8 mouse cellular contexts compared by ENCODE assay signal in genomic region chr14:21048879-21049278, GRCm38 (mm10).
DNase-seq lines count a peak whose midpoint lies in the region.

No protein-coding gene starts in this region.

- peak; percentile 45 for DNase-seq in cerebellum, adult 9-10 months
- no peak for DNase-seq in cerebellum, adult 9-11 months
- DNase-seq in ovary, postnatal 36 days (ENCODE audit: low spot score): peak; percentile 33
- no peak for DNase-seq in ovary, postnatal 14 days (ENCODE audit: low spot score)
- DNase-seq in induced T-regulatory cell, adult 2 months (ENCODE audit: low read depth): peak; percentile 72
- DNase-seq in retina, embryonic 14.5 days (ENCODE audit: low spot score): peak; percentile 51
- DNase-seq in MN1 (ENCODE audit: low spot score): no peak
- no peak for DNase-seq in urinary bladder, adult 18-20 months (ENCODE audit: low spot score in 2 of 2)

Comparison
In these comparisons a context has a peak if more than half of its experiments do, and no peak if none do; other contexts are left out.
1. DNase-seq: peak in cerebellum, adult 9-10 months (single experiment), ovary, postnatal 36 days (single experiment), induced T-regulatory cell, adult 2 months (single experiment) and retina, embryonic 14.5 days (single experiment); none in cerebellum, adult 9-11 months (single experiment), ovary, postnatal 14 days (single experiment), MN1 (single experiment) and urinary bladder, adult 18-20 months (0 of 2).